28 mouse cellular contexts compared by ENCODE assay signal in the genomic region with DNA sequence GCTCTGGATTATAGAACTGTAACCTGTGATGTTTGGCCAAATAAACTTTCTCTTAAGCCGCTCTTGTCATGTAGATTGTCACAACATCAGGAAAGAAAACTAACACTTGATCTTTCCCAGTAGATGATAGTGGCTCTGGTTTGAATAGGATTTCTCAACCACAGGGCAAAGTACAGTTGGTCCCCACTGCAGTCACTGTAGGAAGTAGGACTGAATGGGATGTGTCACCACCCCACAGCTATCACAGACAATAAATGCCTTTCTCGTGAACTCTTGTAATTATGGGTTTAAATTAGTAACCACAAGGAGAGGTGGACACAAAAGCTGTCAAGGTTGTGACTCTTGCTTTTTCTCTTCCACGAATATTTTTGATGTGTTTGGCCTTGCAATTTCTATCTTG.
"Had no signal": no experiment of that assay in that cellular context is flagged by ENCODE, and none has a peak within 500 bp of the region (broad histone marks: within the 10 kb centered on the region; RNA-seq: fewer than 3 reads in every experiment).

No protein-coding gene starts in this region.

- H3K9ac ChIP-seq: embryonic facial prominence, embryonic 12.5 days; embryonic facial prominence, embryonic 13.5 days; embryonic facial prominence, embryonic 15.5 days; forebrain, embryonic 12.5 days; forebrain, embryonic 13.5 days; forebrain, embryonic 15.5 days; forebrain, postnatal 0 days had no signal

- H3K27me3 ChIP-seq: embryonic facial prominence, embryonic 12.5 days; embryonic facial prominence, embryonic 13.5 days; embryonic facial prominence, embryonic 15.5 days; forebrain, embryonic 12.5 days; forebrain, embryonic 13.5 days; forebrain, embryonic 15.5 days had no signal

- ATAC-seq: forebrain, embryonic 13.5 days; forebrain, embryonic 14.5 days; forebrain, embryonic 15.5 days; forebrain, embryonic 16.5 days; forebrain, postnatal 0 days had no signal

- H3K27ac ChIP-seq: embryonic facial prominence, embryonic 10.5 days; embryonic facial prominence, embryonic 12.5 days; embryonic facial prominence, embryonic 13.5 days; embryonic facial prominence, embryonic 15.5 days; forebrain, embryonic 10.5 days; forebrain, embryonic 12.5 days; forebrain, embryonic 13.5 days; forebrain, embryonic 15.5 days; gastrocnemius, adult 2 months had no signal

- H3K9me3 ChIP-seq: embryonic facial prominence, embryonic 10.5 days; embryonic facial prominence, embryonic 12.5 days; embryonic facial prominence, embryonic 13.5 days; embryonic facial prominence, embryonic 15.5 days; forebrain, embryonic 10.5 days; forebrain, embryonic 12.5 days; forebrain, embryonic 13.5 days; forebrain, embryonic 15.5 days had no signal

- H3K4me1 ChIP-seq: embryonic facial prominence, embryonic 10.5 days; embryonic facial prominence, embryonic 12.5 days; embryonic facial prominence, embryonic 13.5 days; embryonic facial prominence, embryonic 15.5 days; forebrain, embryonic 10.5 days; forebrain, embryonic 12.5 days; forebrain, embryonic 13.5 days; forebrain, embryonic 15.5 days had no signal

- H3K4me2 ChIP-seq: embryonic facial prominence, embryonic 12.5 days; embryonic facial prominence, embryonic 13.5 days; embryonic facial prominence, embryonic 15.5 days; forebrain, embryonic 12.5 days; forebrain, embryonic 13.5 days; forebrain, embryonic 15.5 days had no signal

- H3K36me3 ChIP-seq: embryonic facial prominence, embryonic 10.5 days; embryonic facial prominence, embryonic 12.5 days; embryonic facial prominence, embryonic 13.5 days; embryonic facial prominence, embryonic 15.5 days; forebrain, embryonic 10.5 days; forebrain, embryonic 12.5 days; forebrain, embryonic 15.5 days had no signal

- H3K4me3 ChIP-seq: embryonic facial prominence, embryonic 10.5 days; embryonic facial prominence, embryonic 12.5 days; embryonic facial prominence, embryonic 13.5 days; embryonic facial prominence, embryonic 15.5 days; erythroblast, embryonic 14.5 days; forebrain, embryonic 10.5 days; forebrain, embryonic 12.5 days; forebrain, embryonic 13.5 days; forebrain, embryonic 15.5 days; gastrocnemius, adult 2 months had no signal

- DNase-seq: cerebellum, adult 2 months; cerebellum, adult 8-10 months; cerebellum, adult 9-10 months; cerebellum, adult 9-11 months; cerebellum, postnatal 10 days; cerebellum, postnatal 14 days; cerebellum, postnatal 25 days; cerebellum, postnatal 36 days; embryo, embryonic 11 days; forebrain, postnatal 0 days; gastrocnemius, adult 2 months; gastrocnemius, postnatal 10 days; gastrocnemius, postnatal 14 days; gastrocnemius, postnatal 25 days; gastrocnemius, postnatal 36 days; heart, adult 11 months; heart, adult 18-20 months had no signal
